Mouse (Mus musculus) midbrain, embryonic 14.5 days (tissue): Measurements from ENCODE around the gene Slc5a6. TPM values are rescaled to one million over a fixed set of nuclear protein-coding genes. Genes with fewer than 3 reads are reported as not detected.
A peak's percentile ranks its signal among the peaks of the same experiment; 100 is the strongest.

Experiments used
- ATAC-seq: fragments of 200-750 bp; cut with Nextera tagmentation; 2 replicates; pipeline ENCODE4 v1.8.0; 2017; ENCODE audit warnings: moderate number of reproducible peaks, moderate library complexity; ENCODE audit not compliant: low FRiP score, low TSS enrichment
- DNase-seq: peaks from one replicate; pipeline ENCODE4 v3.0.0-alpha.2; 2015
- H3K27ac ChIP-seq: fragments of 300-500 bp; sonication (generic); replicated peaks from 2 replicates; pipeline ENCODE4 v1.5.1; 2014; ENCODE audit warnings: mild to moderate bottlenecking, low read depth, low read length, moderate library complexity
- H3K27me3 ChIP-seq: fragments of 300-500 bp; sonication (generic); 2 replicates; pipeline ENCODE4 v1.6.1; 2014; ENCODE audit warnings: low read length, control low read depth, mixed read lengths; ENCODE audit not compliant: control insufficient read depth, insufficient read depth
- H3K36me3 ChIP-seq: fragments of 300-500 bp; sonication (generic); 2 replicates; pipeline ENCODE4 v1.6.1; 2014; ENCODE audit warnings: low read length, control low read depth; ENCODE audit not compliant: control insufficient read depth, insufficient read depth
- H3K4me1 ChIP-seq: fragments of 300-500 bp; sonication (generic); 2 replicates; pipeline ENCODE4 v1.6.1; 2014; ENCODE audit warnings: mild to moderate bottlenecking, antibody characterized with exemption, low read length, control low read depth; ENCODE audit not compliant: control insufficient read depth, insufficient read depth
- H3K4me2 ChIP-seq: fragments of 300-500 bp; sonication (generic); 2 replicates; pipeline ENCODE4 v1.6.1; 2014; ENCODE audit warnings: mild to moderate bottlenecking, low read length, moderate library complexity
- H3K4me3 ChIP-seq: fragments of 300-500 bp; sonication (generic); replicated peaks from 2 replicates; pipeline ENCODE4 v1.5.1; 2014; ENCODE audit warnings: low read depth, low read length
- H3K9ac ChIP-seq: fragments of 300-500 bp; sonication (generic); replicated peaks from 2 replicates; pipeline ENCODE4 v1.6.1; 2014; ENCODE audit warnings: mild to moderate bottlenecking, low read length, moderate library complexity
- H3K9me3 ChIP-seq: fragments of 300-500 bp; sonication (generic); 2 replicates; pipeline ENCODE4 v1.6.1; 2016; ENCODE audit warnings: low read length, control low read depth, mixed read lengths; ENCODE audit not compliant: control insufficient read depth
- WGBS: fragments of 180-500 bp; shearing (Covaris S2); extraction: QIAGEN DNeasy Blood & Tissue Kit; methylation state at CpG from one replicate; pipeline ENCODE4 v1.1.7; 2014; 5-methylcytosine and 5-hydroxymethylcytosine counted together
- polyA plus RNA-seq: library from polyadenylated mRNA; unstranded; fragments of >200 nt; fragmentation: Nextera tagmentation; extraction: Ambion mirVana; gene quantifications from 2 replicates; pipeline ENCODE4 v1.2.1, GENCODE M21; 2014

Gene Slc5a6
- 19.2 and 19.6 TPM in 2 replicates for polyA plus RNA-seq

DNA sequence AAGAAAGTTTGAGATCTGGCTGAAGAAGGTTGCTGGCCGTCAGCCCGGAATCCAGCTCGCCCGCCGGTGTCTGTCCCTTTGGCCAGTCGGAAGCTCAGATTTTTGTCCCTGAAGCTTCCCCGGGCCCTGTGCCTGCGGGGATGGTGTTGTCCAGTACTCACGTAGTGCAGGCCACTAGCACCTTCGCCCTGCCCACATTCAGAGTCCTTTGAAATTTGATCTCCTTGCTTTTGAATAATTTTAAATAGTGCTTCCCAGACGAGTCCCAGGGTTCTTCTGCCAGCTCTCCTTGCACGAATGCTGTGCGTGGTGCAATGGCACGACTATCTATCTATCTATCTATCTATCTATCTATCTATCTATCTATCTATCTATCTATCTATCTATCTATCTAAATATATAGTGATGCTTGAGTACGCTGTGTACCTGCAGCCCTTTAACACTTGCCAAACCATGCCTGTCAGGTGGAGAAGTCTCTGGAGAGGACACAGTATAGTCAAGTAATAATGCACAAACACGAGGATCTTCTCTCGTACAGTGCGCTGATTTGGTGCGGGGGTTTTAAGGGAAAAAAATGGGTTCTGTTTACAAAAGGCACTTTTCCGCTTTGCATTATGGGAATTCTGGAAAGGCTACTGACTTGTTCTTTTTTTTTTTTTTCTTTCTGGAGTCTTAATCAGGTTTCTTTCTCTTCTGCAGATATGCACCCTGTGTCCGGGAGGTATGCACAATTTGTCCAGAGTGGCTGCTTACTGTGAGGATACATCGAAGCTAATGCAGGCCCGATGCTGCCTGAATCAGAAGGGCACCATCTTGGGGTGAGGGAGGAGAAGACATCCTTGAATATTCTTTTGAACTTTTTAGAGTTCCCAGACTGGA lies at the start of gene Slc5a6:
Gene Slc5a6, minus strand, starts transcription at position 162 of the 879 bp plus-strand sequence.
- under 1% methylated on average over 23 of the region's 23 CpGs for WGBS
- ATAC-seq = peak; percentile 29; the same call in 1 of the 2 replicates

DNA sequence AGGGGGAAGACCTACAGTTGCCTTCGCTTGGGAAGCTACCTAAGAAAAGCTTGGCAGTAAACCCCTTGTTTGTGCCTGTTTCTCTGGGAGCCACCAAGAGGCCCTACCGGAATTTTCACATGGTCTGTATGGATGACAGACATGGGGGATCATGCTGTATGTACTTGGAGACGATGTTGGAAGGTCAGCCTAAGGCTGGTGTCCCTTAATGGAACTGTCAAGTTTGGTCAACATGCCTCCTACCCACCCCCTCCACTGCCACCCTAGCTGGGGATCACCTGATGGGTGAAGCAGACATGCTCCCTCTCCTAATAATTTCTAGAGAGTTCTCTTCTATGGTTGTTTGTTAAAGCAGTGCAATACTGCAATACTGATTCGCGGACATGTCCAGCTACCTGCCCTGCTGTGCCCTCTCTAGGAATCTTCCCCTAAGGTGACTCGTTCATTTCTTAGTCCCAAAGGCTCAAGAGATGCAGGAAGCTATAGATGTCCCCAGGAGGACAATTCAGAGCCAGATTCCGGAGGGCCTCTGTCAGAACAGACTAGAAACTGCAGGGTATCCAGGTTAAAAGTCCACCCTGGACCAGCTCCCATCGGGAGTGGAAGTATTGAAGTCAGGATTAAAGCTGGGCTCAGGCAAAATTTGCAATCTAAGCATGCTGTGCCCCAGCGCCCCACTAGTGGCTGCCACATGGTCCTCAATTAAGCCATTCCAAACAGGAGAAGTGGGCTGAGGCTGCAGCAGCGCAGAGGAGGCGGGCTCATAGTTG lies 47.2 kb upstream of the Slc5a6 start:
- H3K27ac ChIP-seq = no peak overlapping the region
- peaks cover 17% of the 10 kb centered on the region; the same call in 1 of the 2 replicates for H3K4me1 ChIP-seq
- no peak overlapping the region for H3K9ac ChIP-seq
- peak; percentile 31 for DNase-seq
- H3K36me3 ChIP-seq = no peaks in the 10 kb centered on the region
- H3K4me3 ChIP-seq = peak overlapping the region; percentile 19; the same call in 1 of the 2 replicates
- H3K4me2 ChIP-seq = peak overlapping the region; percentile 57
- 17% methylated on average over 11 of the region's 11 CpGs for WGBS
- no peak for ATAC-seq
- H3K27me3 ChIP-seq = peaks cover 59% of the 10 kb centered on the region
- H3K9me3 ChIP-seq = no peaks in the 10 kb centered on the region

More for the DNA sequence above, at the start of gene Slc5a6:
- DNase-seq = peak; percentile 77
- peak within 1 kb of the TSS; percentile 62 for H3K4me2 ChIP-seq
- peaks cover 19% of the 10 kb centered on the region for H3K36me3 ChIP-seq
- no peaks in the 10 kb centered on the region for H3K27me3 ChIP-seq
- peak within 1 kb of the TSS; percentile 73 for H3K9ac ChIP-seq
- peaks cover 9% of the 10 kb centered on the region for H3K4me1 ChIP-seq
- H3K27ac ChIP-seq = peak within 1 kb of the TSS; percentile 95
- no peaks in the 10 kb centered on the region for H3K9me3 ChIP-seq
- peak within 1 kb of the TSS; percentile 59 for H3K4me3 ChIP-seq

DNA sequence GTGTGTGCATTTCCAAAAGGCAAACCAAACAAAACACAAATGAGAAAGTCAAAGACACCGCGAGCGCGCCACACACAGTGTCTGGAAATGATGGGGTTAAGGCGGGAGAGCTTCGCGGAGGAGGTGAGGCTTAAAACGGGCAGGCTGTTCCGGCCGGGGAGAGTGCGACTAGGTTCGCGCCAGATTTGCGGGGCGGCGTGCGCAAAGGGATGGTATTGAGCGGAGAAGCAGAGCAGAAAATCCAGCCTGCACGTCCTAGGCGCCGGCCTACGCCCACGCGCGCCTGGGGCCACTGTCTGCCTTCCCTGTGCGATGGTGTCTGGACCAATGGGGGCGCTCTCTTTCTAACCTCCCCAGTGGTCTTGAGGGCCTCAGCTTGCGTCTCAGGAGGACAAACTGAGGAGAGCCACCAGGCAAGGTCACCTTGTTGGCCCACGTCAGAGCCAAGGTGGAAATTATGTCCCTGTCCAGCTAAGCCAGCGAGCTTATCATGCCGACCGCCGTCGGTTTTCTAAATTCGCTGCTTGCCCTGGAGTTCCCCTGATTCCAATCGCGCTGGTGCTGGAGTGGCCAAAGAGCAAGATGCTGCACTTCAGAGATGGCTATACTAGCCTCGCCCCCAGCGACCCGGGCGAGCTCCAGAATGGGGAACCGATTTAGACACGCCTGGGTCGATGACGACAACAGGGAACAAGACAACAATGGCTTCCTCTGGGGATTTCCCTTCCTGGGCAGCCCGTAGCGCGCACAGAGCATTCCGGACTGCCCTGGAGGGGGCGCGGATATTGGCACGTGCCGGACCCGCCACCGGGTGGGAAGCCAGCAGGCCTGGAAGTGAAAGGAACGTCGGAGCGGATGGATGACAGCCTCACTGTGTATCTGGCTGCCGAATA lies 46.3 kb upstream of the Slc5a6 start:
- Histone ChIP-seq H3K4me1 (peaks cover 17% of the 10 kb centered on the region; the same call in 1 of the 2 replicates), H3K9me3 (no peaks in the 10 kb centered on the region), H3K9ac (no peak overlapping the region; the same call in 1 of the 2 replicates), H3K36me3 (no peaks in the 10 kb centered on the region), H3K4me2 (peak overlapping the region; percentile 57), H3K4me3 (peak overlapping the region; percentile 19), H3K27me3 (peaks cover 62% of the 10 kb centered on the region), H3K27ac (no peak overlapping the region)
- no peak for ATAC-seq
- under 1% methylated on average over 59 of the region's 59 CpGs for WGBS
- peak; percentile 59 for DNase-seq

DNA sequence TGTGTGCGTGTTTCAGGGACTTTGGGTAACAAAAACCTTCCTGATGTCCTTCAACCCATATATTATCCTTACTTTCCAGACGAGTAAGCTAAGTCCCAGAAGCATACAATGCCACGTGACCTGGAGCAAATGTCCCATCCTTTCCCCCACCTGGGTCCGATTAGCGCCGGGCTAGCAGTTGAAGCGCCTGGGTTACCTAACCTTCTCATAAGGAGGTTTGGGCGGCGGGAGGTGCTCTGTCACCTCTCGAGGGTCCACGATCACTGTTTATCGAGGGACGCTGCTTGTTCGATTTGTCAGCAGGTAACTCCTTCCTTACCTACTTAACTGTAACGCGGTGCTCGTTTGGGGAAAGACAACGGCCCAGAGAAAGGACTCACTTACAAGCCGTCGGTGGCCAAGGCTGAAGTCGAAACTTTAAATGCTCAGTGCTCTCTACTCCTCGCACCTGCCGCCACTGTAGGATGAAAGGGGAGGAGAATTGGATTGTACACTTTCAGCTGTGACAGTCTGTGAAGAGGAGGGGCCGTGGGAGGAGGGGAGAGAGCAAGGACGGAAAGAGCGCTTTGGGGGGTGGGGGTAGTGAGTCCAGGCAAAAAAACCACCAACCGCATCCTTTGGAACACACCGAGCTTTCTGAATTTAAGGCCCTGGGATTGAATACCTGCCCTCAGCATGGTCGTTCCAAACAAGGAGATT lies 45.5 kb upstream of the Slc5a6 start:
- H3K4me3 ChIP-seq = peak overlapping the region; percentile 47
- ATAC-seq = no peak
- H3K4me2 ChIP-seq = peak overlapping the region; percentile 57
- H3K4me1 ChIP-seq = peaks cover 17% of the 10 kb centered on the region; the same call in 1 of the 2 replicates
- WGBS = under 1% methylated on average over 29 of the region's 29 CpGs
- H3K27ac ChIP-seq = no peak overlapping the region
- peak; percentile 17 for DNase-seq
- H3K9ac ChIP-seq = no peak overlapping the region
- peaks cover 64% of the 10 kb centered on the region for H3K27me3 ChIP-seq
- no peaks in the 10 kb centered on the region for H3K9me3 ChIP-seq
- H3K36me3 ChIP-seq = no peaks in the 10 kb centered on the region

DNA sequence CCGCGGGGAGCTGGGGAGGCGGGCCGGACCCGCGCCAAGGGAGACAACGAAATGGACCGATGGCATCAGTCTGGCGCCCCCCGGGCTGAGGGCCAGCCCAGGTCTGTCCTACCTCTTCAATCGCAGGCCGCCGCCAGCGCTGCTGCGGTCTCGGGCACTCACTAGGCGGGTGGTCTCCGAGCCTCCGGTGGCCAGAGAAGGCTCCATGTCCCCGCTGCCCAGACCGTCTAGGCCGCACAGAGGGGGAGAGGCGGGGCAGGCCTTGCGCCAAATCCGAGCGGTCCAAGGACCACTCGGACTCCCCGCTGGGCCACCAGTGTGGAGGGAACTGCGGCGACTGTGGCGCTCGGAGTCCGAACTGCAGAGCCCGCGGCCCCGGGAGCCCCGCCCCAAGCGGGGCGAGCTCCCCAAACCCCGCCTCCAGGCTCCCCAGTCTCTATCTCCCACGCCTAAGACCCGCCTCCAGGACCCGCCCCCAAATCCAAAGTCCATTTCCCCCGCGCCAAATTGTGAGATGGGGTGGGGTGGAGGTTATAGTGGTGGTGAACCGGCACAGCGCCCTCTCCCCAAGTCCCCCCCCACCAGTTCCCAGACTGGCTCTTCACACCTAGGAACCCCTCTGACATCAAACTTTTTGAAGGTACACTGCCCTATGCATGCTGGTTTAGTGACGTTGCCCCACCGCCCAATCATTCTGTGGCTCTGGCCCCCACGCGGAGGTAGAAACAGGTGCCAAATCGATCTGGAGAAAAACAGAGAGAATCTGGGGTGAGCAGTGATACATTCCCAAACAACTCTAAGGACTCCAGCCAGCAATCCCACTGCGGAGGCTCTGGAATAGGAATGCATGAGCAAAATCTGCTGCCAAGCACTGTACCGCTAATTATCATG lies 44.7 kb upstream of the Slc5a6 start:
- under 1% methylated on average over 54 of the region's 54 CpGs for WGBS
- Histone ChIP-seq H3K4me2 (peak overlapping the region; percentile 57), H3K27me3 (peaks cover 64% of the 10 kb centered on the region), H3K4me3 (peak overlapping the region; percentile 47), H3K27ac (0 out of 2 replicates have a peak overlapping the region, but pooled peaks have one; percentile 42), H3K4me1 (peaks cover 17% of the 10 kb centered on the region; the same call in 1 of the 2 replicates), H3K9ac (peak overlapping the region; percentile 72), H3K9me3 (no peaks in the 10 kb centered on the region), H3K36me3 (no peaks in the 10 kb centered on the region)
- peak; percentile 57 for ATAC-seq
- DNase-seq = peak; percentile 71

DNA sequence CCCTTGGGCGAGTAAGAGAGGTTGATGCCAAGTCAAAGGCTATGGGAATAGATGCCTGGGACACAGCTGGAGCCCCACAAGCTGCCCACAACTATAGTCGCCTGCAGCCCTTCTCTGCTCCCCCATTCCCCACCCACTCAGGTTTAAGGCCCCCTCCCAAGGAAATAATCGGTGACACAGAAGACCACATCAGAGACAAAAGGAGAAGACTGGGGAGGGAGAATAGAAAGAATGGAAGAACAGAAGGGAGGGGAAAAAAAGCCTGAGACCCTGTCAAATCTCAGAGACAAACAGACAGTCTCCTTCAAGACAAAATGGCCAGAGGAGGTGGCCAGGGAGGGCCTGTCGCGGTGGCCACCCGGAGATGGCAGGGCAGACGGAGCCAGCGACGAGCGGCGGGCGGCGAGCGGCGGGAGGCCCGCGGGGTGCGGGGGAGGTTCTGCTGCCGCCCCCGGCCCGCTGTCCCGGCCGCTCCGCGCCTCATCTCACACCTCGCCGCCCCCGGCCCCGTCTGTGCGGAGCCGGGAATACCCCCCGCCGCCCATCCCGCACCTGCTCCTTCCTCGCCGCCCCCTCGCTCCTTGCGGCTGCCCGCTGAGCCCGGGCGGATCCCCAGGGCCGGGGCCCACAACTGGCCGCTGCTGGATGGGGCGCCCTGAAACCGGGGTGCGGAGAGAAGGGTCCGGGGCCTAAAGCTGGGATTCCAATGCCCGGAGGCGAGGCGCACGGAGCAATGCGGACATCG lies 43.7 kb upstream of the Slc5a6 start:
- ATAC-seq (peak; percentile 13; the same call in 1 of the 2 replicates), DNase-seq (peak; percentile 37)
- Histone ChIP-seq H3K9me3 (no peaks in the 10 kb centered on the region), H3K4me3 (peak overlapping the region; percentile 47), H3K36me3 (no peaks in the 10 kb centered on the region), H3K9ac (peak overlapping the region; percentile 72), H3K27ac (peak overlapping the region; percentile 42; the same call in 1 of the 2 replicates), H3K4me2 (peak overlapping the region; percentile 57), H3K4me1 (peaks cover 17% of the 10 kb centered on the region; the same call in 1 of the 2 replicates), H3K27me3 (peaks cover 63% of the 10 kb centered on the region)
- WGBS = 2% methylated on average over 48 of the region's 53 CpGs
